Mouse (Mus musculus) heart, embryonic 16.5 days (tissue): ENCODE measurements around the gene Pi4k2a. TPM values are rescaled to one million over a fixed set of nuclear protein-coding genes. Genes with fewer than 3 reads are reported as not detected.

ENCODE experiments used
- ATAC-seq: fragments of 200-750 bp; cut with Nextera tagmentation; replicated peaks from 2 replicates; pipeline ENCODE4 v1.8.0; 2017; ENCODE audit warnings: moderate number of reproducible peaks; ENCODE audit not compliant: insufficient read depth, low FRiP score; ENCODE audit errors: extremely low read depth
- H3K27ac ChIP-seq: fragments of 300-500 bp; sonication (generic); 2 replicates; pipeline ENCODE4 v1.5.1; 2014; ENCODE audit warnings: mild to moderate bottlenecking, low read length, control low read depth, moderate library complexity
- H3K27me3 ChIP-seq: fragments of 300-500 bp; sonication (generic); 2 replicates; pipeline ENCODE4 v1.6.1; 2014; ENCODE audit warnings: low read length, mixed read lengths; ENCODE audit not compliant: control insufficient read depth, insufficient read depth
- H3K36me3 ChIP-seq: fragments of 300-500 bp; sonication (generic); 2 replicates; pipeline ENCODE4 v1.6.1; 2014; ENCODE audit not compliant: control insufficient read depth, insufficient read depth
- H3K4me1 ChIP-seq: fragments of 300-500 bp; sonication (generic); 2 replicates; pipeline ENCODE4 v1.6.1; 2014; ENCODE audit warnings: low read length, mixed read lengths; ENCODE audit not compliant: control insufficient read depth, insufficient read depth
- H3K4me2 ChIP-seq: fragments of 300-500 bp; sonication (generic); 2 replicates; pipeline ENCODE4 v1.6.1; 2014; ENCODE audit warnings: low read depth, mild to moderate bottlenecking, control low read depth, low read length
- H3K4me3 ChIP-seq: fragments of 300-500 bp; sonication (generic); 2 replicates; pipeline ENCODE4 v1.5.1; 2014; ENCODE audit warnings: mild to moderate bottlenecking, control low read depth, low read length
- H3K9ac ChIP-seq: fragments of 300-500 bp; sonication (generic); 2 replicates; pipeline ENCODE4 v1.6.1; 2014; ENCODE audit warnings: low read length, control low read depth
- H3K9me3 ChIP-seq: fragments of 300-500 bp; sonication (generic); replicated peaks from 2 replicates; pipeline ENCODE4 v1.6.1; 2016; ENCODE audit warnings: low read length; ENCODE audit not compliant: control insufficient read depth
- WGBS: fragments of 180-500 bp; shearing (Covaris S2); extraction: QIAGEN DNeasy Blood & Tissue Kit; methylation state at CpG from one replicate; pipeline ENCODE4 v1.1.7; 2014; 5-methylcytosine and 5-hydroxymethylcytosine counted together
- polyA plus RNA-seq: library from polyadenylated mRNA; unstranded; fragments of >200 nt; fragmentation: Nextera tagmentation; extraction: Ambion mirVana; gene quantifications from 2 replicates; pipeline ENCODE4 v1.2.1, GENCODE M21; 2015

Pi4k2a gene
- polyA plus RNA-seq, 1 experiment from 2014 or later, result 8.5 TPM

DNA sequence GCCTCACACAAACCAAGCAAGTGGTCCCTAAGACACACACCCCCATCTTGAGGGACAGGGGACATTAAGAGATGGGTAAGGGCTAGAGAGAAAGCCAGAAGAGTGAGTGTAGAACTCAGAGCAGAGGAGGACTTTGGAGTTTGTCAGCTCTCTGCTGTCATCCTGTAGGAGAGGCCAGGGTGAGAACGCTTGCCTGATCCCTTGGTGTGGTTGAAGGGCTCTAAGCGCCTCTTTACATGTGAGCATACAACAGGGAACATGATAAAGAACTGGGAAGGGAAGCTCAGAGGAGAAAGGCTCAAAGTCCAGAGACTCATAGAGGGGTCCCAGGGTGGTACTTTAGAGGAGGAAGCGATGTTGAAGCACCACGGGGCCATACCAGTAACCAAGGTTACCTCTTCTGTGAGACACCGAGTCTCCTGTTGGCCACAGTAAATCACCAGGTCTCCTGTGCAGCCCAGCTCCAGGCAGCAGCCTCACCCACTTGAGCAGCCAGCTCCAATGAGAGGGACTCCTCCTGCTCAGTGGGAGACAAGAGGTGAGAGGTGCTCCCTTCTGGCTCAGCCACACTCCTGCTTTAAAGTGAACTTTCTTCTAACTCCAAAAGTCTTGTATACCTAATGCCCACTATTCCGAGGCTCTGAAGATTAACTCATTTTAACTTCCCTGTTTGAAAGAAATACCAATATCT is 33.4 kb upstream of the Pi4k2a start:
- no peak overlapping the region for H3K9ac ChIP-seq
- H3K4me1 ChIP-seq, result no peaks in the 10 kb centered on the region
- no peaks in the 10 kb centered on the region for H3K27me3 ChIP-seq
- H3K36me3 ChIP-seq, result no peaks in the 10 kb centered on the region
- no peaks in the 10 kb centered on the region for H3K9me3 ChIP-seq
- H3K27ac ChIP-seq, result no peak overlapping the region
- no peak overlapping the region for H3K4me3 ChIP-seq
- H3K4me2 ChIP-seq, result no peak overlapping the region
- WGBS, result 76% methylated on average over 6 of the region's 6 CpGs
- no peak for ATAC-seq

DNA sequence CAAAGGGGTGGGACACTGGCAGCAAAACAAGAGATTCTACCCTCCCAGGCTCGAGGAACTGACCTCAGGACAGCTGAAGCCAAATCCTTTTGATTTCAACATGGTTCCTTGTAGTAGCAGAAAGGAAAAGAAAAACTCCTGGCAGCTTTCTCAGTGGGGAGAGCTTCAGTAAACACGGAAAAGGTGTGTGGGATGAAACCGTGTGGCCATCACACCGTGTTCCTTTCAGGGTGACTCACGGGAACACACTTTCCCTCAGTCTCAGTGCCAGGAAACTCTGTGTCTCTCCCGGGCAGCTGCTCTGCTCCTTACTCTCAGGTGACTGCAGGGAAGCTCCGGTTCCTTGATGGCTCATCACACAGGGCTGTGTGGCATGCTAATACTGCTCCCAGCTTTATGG is 31.8 kb upstream of the Pi4k2a start:
- ATAC-seq, result no peak
- H3K4me3 ChIP-seq, result no peak overlapping the region
- no peak overlapping the region for H3K9ac ChIP-seq
- no peak overlapping the region for H3K4me2 ChIP-seq
- H3K36me3 ChIP-seq, result no peaks in the 10 kb centered on the region
- H3K4me1 ChIP-seq, result no peaks in the 10 kb centered on the region
- H3K9me3 ChIP-seq, result no peaks in the 10 kb centered on the region
- H3K27ac ChIP-seq, result no peak overlapping the region
- WGBS, result 62% methylated on average over 7 of the region's 7 CpGs
- H3K27me3 ChIP-seq, result no peaks in the 10 kb centered on the region

DNA sequence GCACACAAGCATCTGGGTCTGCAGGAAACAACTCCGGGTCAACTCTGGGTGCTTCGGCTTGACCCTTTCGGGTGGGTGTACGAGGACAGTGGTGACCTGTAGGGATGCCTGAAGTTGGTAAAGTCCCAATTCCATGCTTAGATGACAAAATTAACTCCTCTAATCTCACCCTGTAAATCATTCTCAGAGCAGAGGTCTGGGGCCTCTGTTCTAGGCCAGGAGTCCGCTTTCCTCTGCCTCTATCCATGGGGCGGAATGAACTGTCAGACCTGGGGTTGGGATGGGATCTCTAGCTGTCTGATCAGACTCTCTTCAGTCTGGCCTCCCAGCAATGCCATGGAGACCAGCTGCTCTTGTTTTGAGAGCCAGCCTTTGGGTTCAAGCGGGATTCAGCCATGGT is 28.8 kb upstream of the Pi4k2a start:
- 88% methylated on average over 7 of the region's 7 CpGs for WGBS
- Histone ChIP-seq H3K36me3 (no peaks in the 10 kb centered on the region), H3K9me3 (no peaks in the 10 kb centered on the region), H3K27me3 (no peaks in the 10 kb centered on the region), H3K27ac (no peak overlapping the region), H3K4me1 (no peaks in the 10 kb centered on the region), H3K4me2 (no peak overlapping the region), H3K9ac (no peak overlapping the region), H3K4me3 (no peak overlapping the region)
- ATAC-seq, result no peak

DNA sequence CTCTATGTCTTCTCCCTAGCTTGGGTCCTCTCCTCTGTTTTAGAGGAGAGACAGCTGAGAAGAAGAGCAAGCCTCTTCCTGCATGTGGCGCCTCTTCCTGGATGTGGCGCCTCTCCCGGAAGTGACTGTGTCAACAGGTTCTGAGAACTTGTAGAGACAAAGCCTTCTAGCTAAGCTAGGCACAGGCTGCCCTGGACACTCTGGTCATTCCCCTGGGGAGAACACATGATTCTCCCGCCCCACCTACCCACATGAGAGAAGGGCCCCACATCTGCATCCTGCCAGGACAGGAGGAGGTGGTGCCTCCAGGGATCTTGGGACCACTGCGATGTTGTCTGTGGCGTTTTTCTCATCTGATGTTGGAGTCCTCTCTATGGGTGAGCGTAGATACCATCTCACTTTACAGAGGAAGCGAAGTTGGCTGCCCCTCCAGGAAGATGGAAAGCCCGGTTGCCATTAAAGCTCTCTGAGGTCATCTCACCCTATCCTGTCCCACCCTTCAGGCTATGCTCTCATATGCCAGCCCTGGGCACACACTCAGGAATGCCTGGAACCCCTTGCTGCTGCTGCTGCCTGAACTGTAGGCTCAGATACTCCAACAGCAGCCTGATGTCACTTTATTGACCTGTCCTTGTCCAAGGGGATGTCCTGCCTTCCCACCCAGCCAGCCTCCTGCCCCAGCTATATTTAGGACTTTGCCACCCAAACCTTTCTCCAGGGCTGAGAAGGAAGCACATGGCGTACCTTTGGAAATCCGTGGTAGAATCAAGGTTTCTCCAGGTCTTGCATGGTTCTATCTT is 21.6 kb upstream of the Pi4k2a start:
- Histone ChIP-seq H3K27ac (no peak overlapping the region), H3K27me3 (no peaks in the 10 kb centered on the region), H3K9ac (no peak overlapping the region), H3K36me3 (no peaks in the 10 kb centered on the region), H3K4me1 (peaks cover 3% of the 10 kb centered on the region; the same call in 1 of the 2 replicates), H3K4me3 (no peak overlapping the region), H3K9me3 (no peaks in the 10 kb centered on the region), H3K4me2 (no peak overlapping the region)
- no peak for ATAC-seq
- 68% methylated on average over 11 of the region's 11 CpGs for WGBS

DNA sequence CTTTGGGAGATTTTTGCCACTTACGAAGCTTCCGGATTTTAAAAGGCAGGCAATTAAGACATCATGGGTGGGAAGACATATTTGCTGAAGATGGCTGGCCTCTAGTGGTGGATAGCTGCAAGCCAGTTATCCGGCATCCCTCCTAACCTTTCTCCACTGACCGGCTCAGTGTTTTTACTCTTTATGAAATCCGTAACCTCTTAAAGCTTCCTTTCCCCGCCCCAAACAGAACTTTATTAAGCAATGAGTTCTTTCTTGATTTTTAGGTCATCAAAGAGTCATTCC is 21.1 kb upstream of the Pi4k2a start:
- H3K4me1 ChIP-seq, result peaks cover 3% of the 10 kb centered on the region; the same call in 1 of the 2 replicates
- no peak overlapping the region for H3K27ac ChIP-seq
- H3K4me2 ChIP-seq, result no peak overlapping the region
- H3K9ac ChIP-seq, result no peak overlapping the region
- H3K36me3 ChIP-seq, result no peaks in the 10 kb centered on the region
- H3K27me3 ChIP-seq, result no peaks in the 10 kb centered on the region
- H3K9me3 ChIP-seq, result no peaks in the 10 kb centered on the region
- no peak overlapping the region for H3K4me3 ChIP-seq
- ATAC-seq, result no peak
- 40% methylated on average over 6 of the region's 6 CpGs for WGBS

DNA sequence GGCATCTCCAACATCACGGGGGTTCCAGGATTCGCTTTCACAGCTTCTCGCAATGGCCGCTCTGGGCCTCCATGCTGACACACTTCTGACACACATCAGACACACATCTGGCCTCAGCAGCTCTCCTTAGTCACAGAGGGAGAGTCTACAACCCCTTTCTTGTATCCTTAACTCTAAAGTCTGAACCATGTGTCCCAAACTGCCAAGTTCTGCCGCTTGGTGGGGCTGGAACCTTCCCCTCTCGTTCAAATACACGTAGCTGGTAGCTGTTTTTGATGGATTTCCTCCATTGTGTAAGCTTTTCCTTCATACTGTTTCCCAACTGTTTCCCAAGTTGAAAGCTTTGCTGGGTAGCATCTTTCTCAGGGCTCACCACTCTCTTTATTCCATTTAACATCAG is 19.0 kb upstream of the Pi4k2a start:
- peaks cover 3% of the 10 kb centered on the region; the same call in 1 of the 2 replicates for H3K4me1 ChIP-seq
- H3K4me3 ChIP-seq, result no peak overlapping the region
- H3K9ac ChIP-seq, result no peak overlapping the region
- no peak overlapping the region for H3K27ac ChIP-seq
- no peaks in the 10 kb centered on the region for H3K9me3 ChIP-seq
- 71% methylated on average over 7 of the region's 7 CpGs for WGBS
- no peak for ATAC-seq
- no peaks in the 10 kb centered on the region for H3K36me3 ChIP-seq
- no peaks in the 10 kb centered on the region for H3K27me3 ChIP-seq
- no peak overlapping the region for H3K4me2 ChIP-seq

DNA sequence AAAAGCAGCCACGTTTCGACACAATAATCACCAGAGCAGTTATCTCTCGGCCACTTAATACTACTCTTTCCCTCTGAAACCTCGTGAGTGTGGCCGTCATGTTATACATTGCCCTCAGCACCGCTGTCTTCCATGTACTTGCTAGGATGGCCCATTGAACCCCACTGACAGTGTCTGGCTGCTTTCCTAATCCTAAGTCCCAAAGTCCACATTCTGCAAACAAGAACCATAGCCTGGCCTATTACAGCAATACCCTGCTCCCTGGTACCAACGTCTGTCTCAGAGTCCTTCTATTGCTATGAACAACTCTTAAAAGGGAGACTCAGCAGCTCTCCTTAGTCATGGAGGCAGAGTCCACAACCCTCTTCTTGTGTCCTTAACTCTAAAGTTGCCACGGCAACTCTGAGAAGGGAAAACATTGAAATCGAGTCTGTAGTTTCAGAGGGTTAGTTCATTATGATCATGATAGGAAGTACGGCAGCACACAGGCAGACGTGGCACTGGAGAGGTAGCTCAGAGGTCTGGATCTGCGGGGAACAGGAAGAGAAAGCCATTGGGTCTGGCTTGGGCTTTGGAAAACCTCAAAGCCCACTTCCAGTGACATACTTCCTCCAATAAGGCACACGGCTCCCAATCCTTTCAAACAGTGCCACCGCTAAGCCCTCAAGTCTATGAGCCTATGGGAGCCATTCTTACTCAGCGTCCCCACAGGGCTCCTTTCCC is 18.2 kb upstream of the Pi4k2a start:
- Histone ChIP-seq H3K4me1 (peaks cover 3% of the 10 kb centered on the region; the same call in 1 of the 2 replicates), H3K9me3 (no peaks in the 10 kb centered on the region), H3K9ac (no peak overlapping the region), H3K4me2 (no peak overlapping the region), H3K4me3 (no peak overlapping the region), H3K27me3 (no peaks in the 10 kb centered on the region), H3K36me3 (no peaks in the 10 kb centered on the region), H3K27ac (no peak overlapping the region)
- no peak for ATAC-seq
- 66% methylated on average over 15 of the region's 15 CpGs for WGBS

DNA sequence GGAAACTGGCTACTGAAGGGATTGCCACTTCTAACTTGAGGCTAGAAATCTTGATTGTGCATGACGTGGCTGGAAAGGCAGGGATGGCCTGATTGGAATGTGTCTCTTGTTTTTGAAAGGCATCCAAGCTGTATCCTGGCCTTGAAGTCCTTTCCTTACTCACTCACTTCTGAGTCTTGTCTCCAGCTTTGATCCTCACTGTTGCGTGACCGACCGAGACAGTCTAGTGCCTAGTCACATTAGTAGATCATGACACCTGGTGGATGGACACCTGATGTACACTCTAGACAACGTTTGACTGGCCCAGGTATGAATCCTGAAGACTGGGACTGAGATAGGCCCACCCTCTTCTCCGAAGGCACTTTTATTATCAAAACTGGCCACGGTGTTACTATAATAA is 17.5 kb upstream of the Pi4k2a start:
- H3K27ac ChIP-seq, result no peak overlapping the region
- no peak overlapping the region for H3K9ac ChIP-seq
- no peak for ATAC-seq
- peaks cover 3% of the 10 kb centered on the region; the same call in 1 of the 2 replicates for H3K4me1 ChIP-seq
- H3K27me3 ChIP-seq, result no peaks in the 10 kb centered on the region
- no peaks in the 10 kb centered on the region for H3K9me3 ChIP-seq
- WGBS, result 66% methylated on average over 7 of the region's 7 CpGs
- H3K4me2 ChIP-seq, result no peak overlapping the region
- H3K4me3 ChIP-seq, result no peak overlapping the region
- H3K36me3 ChIP-seq, result no peaks in the 10 kb centered on the region

DNA sequence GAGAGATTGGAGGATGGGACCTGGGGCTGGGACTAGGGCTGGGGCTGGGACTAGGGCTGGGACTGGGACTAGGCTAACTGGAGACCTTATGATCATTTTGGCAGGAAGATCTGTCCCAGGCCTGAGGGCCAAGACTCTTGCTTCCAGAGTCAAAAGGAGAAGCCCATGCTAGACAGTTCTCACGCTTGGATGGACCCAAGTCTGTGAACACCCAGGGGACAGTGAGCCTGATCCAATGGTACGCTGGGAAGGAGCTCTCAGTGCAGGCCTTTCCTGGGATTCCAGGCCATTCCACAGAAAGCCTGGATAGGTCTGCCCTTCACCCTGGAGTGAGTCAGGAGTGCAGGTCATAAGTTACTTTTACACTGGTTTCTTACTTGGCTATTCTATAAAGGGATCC is 15.2 kb upstream of the Pi4k2a start:
- H3K9ac ChIP-seq, result no peak overlapping the region
- H3K4me3 ChIP-seq, result no peak overlapping the region
- no peak overlapping the region for H3K4me2 ChIP-seq
- no peaks in the 10 kb centered on the region for H3K4me1 ChIP-seq
- ATAC-seq, result no peak
- 80% methylated on average over 2 of the region's 2 CpGs for WGBS
- no peak overlapping the region for H3K27ac ChIP-seq
- H3K9me3 ChIP-seq, result no peaks in the 10 kb centered on the region
- no peaks in the 10 kb centered on the region for H3K36me3 ChIP-seq
- no peaks in the 10 kb centered on the region for H3K27me3 ChIP-seq
